Mouse (Mus musculus) bone marrow, adult 2 months (tissue): ENCODE data around the gene Lpgat1. TPM values are rescaled to one million over a fixed set of nuclear protein-coding genes. Genes with fewer than 3 reads are reported as not detected.

ENCODE experiments used
- H3K27ac ChIP-seq: fragments of 200-500 bp; 2 replicates; pipeline ENCODE4 v1.5.1; 2012; ENCODE audit warnings: low read depth, mild to moderate bottlenecking, control low read depth, inconsistent platforms, low read length; ENCODE audit not compliant: control insufficient read depth, poor library complexity, insufficient read depth
- H3K4me1 ChIP-seq: fragments of 200-500 bp; 2 replicates; pipeline ENCODE4 v1.6.1; 2011; ENCODE audit warnings: low read length; ENCODE audit not compliant: control insufficient read depth, insufficient read depth
- H3K4me3 ChIP-seq: fragments of 200-500 bp; replicated peaks from 2 replicates; pipeline ENCODE3; 2011; ENCODE audit warnings: mild to moderate bottlenecking, low read depth, low read length, control low read depth; ENCODE audit not compliant: control insufficient read depth
- CTCF ChIP-seq: fragments of 200-500 bp; IDR thresholded peaks from 2 replicates; pipeline ENCODE4 v1.5.1; 2011; ENCODE audit warnings: low read length, control low read depth; ENCODE audit not compliant: control insufficient read depth, insufficient read depth
- POLR2A ChIP-seq: fragments of 200-500 bp; IDR thresholded peaks from 2 replicates; pipeline ENCODE4 v1.6.1; 2011; ENCODE audit warnings: low read depth, mild to moderate bottlenecking, control low read depth, low read length, borderline replicate concordance; ENCODE audit not compliant: control insufficient read depth
- WGBS: fragments of 180-500 bp; shearing (Covaris S2); methylation state at CpG from one replicate; pipeline ENCODE4 v1.1.7; 2018; 5-methylcytosine and 5-hydroxymethylcytosine counted together
- polyA plus RNA-seq: library from polyadenylated mRNA; stranded (reverse); fragments of >200 nt; gene quantifications from 2 replicates; pipeline ENCODE4 v1.2.4, GENCODE M21; 2011; ENCODE audit warnings: low replicate concordance; ENCODE audit not compliant: missing spikeins, insufficient read depth, insufficient read length

Lpgat1 gene
- polyA plus RNA-seq, 1 experiment: 21.1 TPM

GRCm38 (mm10) chr1:191814240-191814639, 96.6 kb downstream of the Lpgat1 start:
- Histone ChIP-seq H3K4me3 (no peak overlapping the region), H3K4me1 (peaks cover 4% of the 10 kb centered on the region), H3K27ac (peak overlapping the region; percentile 17)
- WGBS: 11% methylated on average over 4 of the region's 4 CpGs
- TF ChIP-seq POLR2A: no peak
- peak; percentile 37; the same call in 1 of the 2 replicates for TF ChIP-seq CTCF

GRCm38 (mm10) chr1:191814935-191815334, 97.3 kb downstream of the Lpgat1 start:
- Histone ChIP-seq H3K4me1 (peaks cover 4% of the 10 kb centered on the region), H3K27ac (peak overlapping the region; percentile 17; the same call in 1 of the 2 replicates), H3K4me3 (no peak overlapping the region)
- 74% methylated on average over 5 of the region's 5 CpGs for WGBS
- TF ChIP-seq CTCF: no peak
- TF ChIP-seq POLR2A: no peak

GRCm38 (mm10) chr1:191816596-191816995, 99.0 kb downstream of the Lpgat1 start:
- 80% methylated on average over 3 of the region's 3 CpGs for WGBS
- Histone ChIP-seq H3K4me3 (no peak overlapping the region), H3K4me1 (peaks cover 4% of the 10 kb centered on the region), H3K27ac (no peak overlapping the region)
- no peak for TF ChIP-seq POLR2A
- no peak for TF ChIP-seq CTCF

- no peak overlapping the region for H3K4me3 ChIP-seq
- H3K4me1 ChIP-seq: peaks cover 2% of the 10 kb centered on the region
- WGBS: 42% methylated on average over 19 of the region's 19 CpGs
- H3K27ac ChIP-seq: no peak overlapping the region
- no peak for TF ChIP-seq POLR2A
- peak; percentile 98 for TF ChIP-seq CTCF
Observed at GRCm38 (mm10) chr1:191817418-191818144, 99.9 kb downstream of the Lpgat1 start.

- H3K4me1 ChIP-seq: no peaks in the 10 kb centered on the region; the same call in 1 of the 2 replicates
- TF ChIP-seq CTCF (no peak), POLR2A (no peak)
- H3K4me3 ChIP-seq: no peak overlapping the region
- no peak overlapping the region for H3K27ac ChIP-seq
- WGBS: 52% methylated on average over 6 of the region's 6 CpGs
Observed at GRCm38 (mm10) chr1:191818145-191818631, 100.6 kb downstream of the Lpgat1 start.

GRCm38 (mm10) chr1:191819026-191819425, 101.4 kb downstream of the Lpgat1 start:
- no peak for TF ChIP-seq CTCF
- no peak for TF ChIP-seq POLR2A
- H3K4me1 ChIP-seq: no peaks in the 10 kb centered on the region; the same call in 1 of the 2 replicates
- H3K4me3 ChIP-seq: no peak overlapping the region
- H3K27ac ChIP-seq: no peak overlapping the region

GRCm38 (mm10) chr1:191820951-191821325, 103.3 kb downstream of the Lpgat1 start:
- no peaks in the 10 kb centered on the region; the same call in 1 of the 2 replicates for H3K4me1 ChIP-seq
- TF ChIP-seq POLR2A (no peak), CTCF (no peak)
- H3K4me3 ChIP-seq: peak overlapping the region; percentile 84
- H3K27ac ChIP-seq: no peak overlapping the region
- WGBS: 8% methylated on average over 15 of the region's 15 CpGs

- Histone ChIP-seq H3K4me3 (peak within 1 kb of the TSS; percentile 84), H3K4me1 (no peaks in the 10 kb centered on the region; the same call in 1 of the 2 replicates), H3K27ac (peak within 1 kb of the TSS; percentile 82)
- TF ChIP-seq POLR2A: peak; percentile 88; the same call in 1 of the 2 replicates
- TF ChIP-seq CTCF: no peak
- WGBS: under 1% methylated on average over 79 of the region's 79 CpGs
Observed at GRCm38 (mm10) chr1:191821326-191822091, 103.9 kb downstream of the Lpgat1 start, which contains the start of gene Nek2. TSS of gene Nek2 (plus strand) at chr1:191821444.
